Mouse (Mus musculus): ENCODE measurements around the gene Cep131. TPM values are rescaled to one million over a fixed set of nuclear protein-coding genes. Genes with fewer than 3 reads are reported as not detected.

Cep131 gene
- polyA plus RNA-seq, 1 experiment from 2014 or later = 15.3 TPM

- H3K4me3 ChIP-seq (ENCODE audit: low read length) = no peak overlapping the region
- no peak overlapping the region for H3K9ac ChIP-seq (ENCODE audit: low read length)
- WGBS = 80% methylated on average over 9 of the region's 9 CpGs
- no peak for ATAC-seq (ENCODE audit: low read depth)
- no peaks in the 10 kb centered on the region for H3K4me1 ChIP-seq (replicated peaks; ENCODE audit: control insufficient read depth, insufficient read depth, low read length)
- H3K27ac ChIP-seq (ENCODE audit: low read length) = no peak overlapping the region
- no peak overlapping the region for H3K4me2 ChIP-seq (ENCODE audit: low read depth, low read length)
- no peaks in the 10 kb centered on the region for H3K9me3 ChIP-seq (ENCODE audit: control insufficient read depth, low read length)
- peaks cover 29% of the 10 kb centered on the region for H3K36me3 ChIP-seq (ENCODE audit: control insufficient read depth, insufficient read depth, low read length)
- H3K27me3 ChIP-seq (ENCODE audit: control insufficient read depth, insufficient read depth, low read depth, low read length) = no peaks in the 10 kb centered on the region
Observed at GRCm38 (mm10) chr11:120072986-120073647, 13.5 kb downstream of the Cep131 start.

DNA sequence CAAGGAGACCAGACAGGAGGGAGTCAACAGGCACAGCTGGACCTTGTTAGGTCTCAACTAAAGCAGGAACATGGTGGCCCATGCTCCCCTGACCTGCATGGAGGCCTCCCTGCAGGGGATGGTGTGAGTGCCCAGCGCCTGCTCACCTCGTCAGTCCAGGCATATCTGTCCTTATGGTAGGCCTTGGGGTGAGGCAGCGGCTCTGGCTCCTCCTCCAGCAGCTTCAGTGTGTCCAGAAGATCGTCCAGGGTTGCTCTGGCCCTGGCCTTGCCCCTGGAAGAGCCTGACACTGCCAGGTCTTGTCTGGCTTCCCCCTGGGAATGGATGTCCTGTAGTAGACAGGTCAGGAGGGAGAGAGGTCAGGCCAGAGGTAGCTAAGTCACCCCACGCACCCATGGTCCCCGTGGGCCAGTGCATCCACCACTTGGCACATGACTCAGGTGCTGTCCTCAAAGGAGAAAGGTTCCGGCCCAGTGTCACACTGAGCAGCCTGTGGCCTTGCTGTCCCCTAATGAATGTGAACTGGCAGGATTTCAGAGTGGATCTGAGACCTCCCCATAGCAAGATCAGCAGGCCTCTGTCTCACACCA lies 14.8 kb downstream of the Cep131 start:
- Histone ChIP-seq H3K4me2 (ENCODE audit: low read depth, low read length) (no peak overlapping the region), H3K9ac (ENCODE audit: low read length) (no peak overlapping the region), H3K27ac (ENCODE audit: low read length) (no peak overlapping the region), H3K27me3 (ENCODE audit: control insufficient read depth, insufficient read depth, low read depth, low read length) (no peaks in the 10 kb centered on the region), H3K4me1 (replicated peaks; ENCODE audit: control insufficient read depth, insufficient read depth, low read length) (no peaks in the 10 kb centered on the region), H3K36me3 (ENCODE audit: control insufficient read depth, insufficient read depth, low read length) (peaks cover 28% of the 10 kb centered on the region), H3K4me3 (ENCODE audit: low read length) (no peak overlapping the region), H3K9me3 (ENCODE audit: control insufficient read depth, low read length) (no peaks in the 10 kb centered on the region)
- no peak for ATAC-seq (ENCODE audit: low read depth)
- WGBS = 73% methylated on average over 7 of the region's 7 CpGs

- H3K36me3 ChIP-seq (ENCODE audit: control insufficient read depth, insufficient read depth, low read length) = peaks cover 24% of the 10 kb centered on the region
- WGBS = 61% methylated on average over 12 of the region's 12 CpGs
- no peaks in the 10 kb centered on the region for H3K4me1 ChIP-seq (replicated peaks; ENCODE audit: control insufficient read depth, insufficient read depth, low read length)
- H3K9ac ChIP-seq (ENCODE audit: low read length) = no peak overlapping the region
- H3K27me3 ChIP-seq (ENCODE audit: control insufficient read depth, insufficient read depth, low read depth, low read length) = no peaks in the 10 kb centered on the region
- ATAC-seq (ENCODE audit: low read depth) = no peak
- H3K9me3 ChIP-seq (ENCODE audit: control insufficient read depth, low read length) = no peaks in the 10 kb centered on the region
- H3K4me3 ChIP-seq (ENCODE audit: low read length) = no peak overlapping the region
- H3K27ac ChIP-seq (ENCODE audit: low read length) = no peak overlapping the region
- H3K4me2 ChIP-seq (ENCODE audit: low read depth, low read length) = no peak overlapping the region
Observed at GRCm38 (mm10) chr11:120071065-120071464, 15.6 kb downstream of the Cep131 start.

DNA sequence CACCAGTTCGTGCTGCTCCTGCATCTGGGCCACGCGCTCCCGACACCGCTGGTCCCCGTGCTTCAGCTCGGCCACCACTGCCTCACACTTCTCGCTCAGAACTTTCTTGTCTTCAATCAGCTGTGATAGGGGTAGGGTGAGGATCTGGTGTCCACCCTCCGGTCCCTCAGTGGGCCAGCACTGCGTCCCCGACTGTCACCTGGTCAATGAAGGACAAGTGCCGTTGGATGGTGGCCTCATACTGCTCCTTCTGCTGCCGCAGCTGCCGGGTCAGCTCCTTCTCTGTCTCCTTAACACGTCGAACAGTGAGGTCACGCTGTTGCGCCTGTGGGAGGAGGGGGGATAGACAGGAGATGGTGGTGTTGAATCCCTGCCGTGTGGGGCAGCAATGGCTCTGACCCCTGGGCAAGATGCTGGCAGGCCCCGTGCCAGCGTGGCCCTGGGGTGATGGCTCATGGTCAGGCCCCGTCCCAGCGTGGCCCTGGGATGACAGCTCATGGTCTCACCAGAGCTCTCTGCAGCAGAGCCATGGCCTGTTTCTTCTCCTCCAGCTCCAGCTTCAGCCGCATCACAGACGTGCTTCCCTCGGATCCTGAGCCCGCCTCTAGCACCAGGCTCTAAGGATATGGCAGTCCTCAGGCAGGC lies 16.2 kb downstream of the Cep131 start:
- H3K27ac ChIP-seq (ENCODE audit: low read length) = no peak overlapping the region
- H3K9me3 ChIP-seq (ENCODE audit: control insufficient read depth, low read length) = no peaks in the 10 kb centered on the region
- H3K9ac ChIP-seq (ENCODE audit: low read length) = no peak overlapping the region
- no peaks in the 10 kb centered on the region for H3K27me3 ChIP-seq (ENCODE audit: control insufficient read depth, insufficient read depth, low read depth, low read length)
- WGBS = 83% methylated on average over 27 of the region's 27 CpGs
- ATAC-seq (ENCODE audit: low read depth) = no peak
- H3K36me3 ChIP-seq (ENCODE audit: control insufficient read depth, insufficient read depth, low read length) = peaks cover 24% of the 10 kb centered on the region
- no peak overlapping the region for H3K4me2 ChIP-seq (ENCODE audit: low read depth, low read length)
- no peak overlapping the region for H3K4me3 ChIP-seq (ENCODE audit: low read length)
- H3K4me1 ChIP-seq (replicated peaks; ENCODE audit: control insufficient read depth, insufficient read depth, low read length) = no peaks in the 10 kb centered on the region

DNA sequence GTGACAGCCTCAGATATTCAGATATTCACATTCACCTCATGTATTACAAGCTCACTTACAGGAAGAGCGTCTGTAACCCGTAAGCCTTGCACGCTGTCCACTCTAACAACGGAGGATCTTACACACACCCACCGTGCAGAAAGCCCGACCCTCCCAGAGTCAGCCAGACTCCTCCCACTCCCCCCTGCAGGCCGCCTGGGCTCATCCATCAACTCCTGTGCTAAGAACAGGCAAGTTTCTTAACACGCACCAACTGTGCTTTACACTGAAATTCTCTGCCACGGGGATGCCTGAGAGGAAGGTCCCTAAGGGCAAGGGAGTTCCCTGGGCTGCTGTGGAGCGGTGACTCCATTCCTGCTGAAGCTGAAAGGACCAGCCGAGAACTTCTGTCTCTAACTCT lies 17.4 kb downstream of the Cep131 start:
- 34% methylated on average over 11 of the region's 11 CpGs for WGBS
- ATAC-seq (ENCODE audit: low read depth) = no peak
- no peak overlapping the region for H3K9ac ChIP-seq (ENCODE audit: low read length)

DNA sequence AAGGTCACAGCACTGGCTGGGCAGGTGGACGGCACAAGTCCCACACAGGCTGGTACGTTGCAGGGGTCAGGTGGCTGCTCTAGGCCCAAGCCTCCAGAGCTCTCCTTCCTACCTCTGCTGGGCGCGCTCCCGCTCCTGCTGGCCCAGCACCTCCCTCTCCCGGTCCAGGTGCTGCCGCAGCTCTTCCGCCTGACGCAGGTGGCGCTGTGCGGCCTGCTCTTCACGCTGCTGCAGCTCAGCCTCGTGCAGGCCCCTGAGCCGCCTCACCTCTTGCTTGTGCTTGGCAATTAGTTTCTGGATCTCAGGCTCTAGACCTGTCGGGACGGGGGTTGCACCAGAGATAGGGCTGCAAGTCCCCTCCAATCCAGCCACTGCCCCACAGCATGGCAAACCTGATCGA lies 18.8 kb downstream of the Cep131 start:
- WGBS = 58% methylated on average over 17 of the region's 17 CpGs
- no peak for ATAC-seq (ENCODE audit: low read depth)
- H3K4me3 ChIP-seq (ENCODE audit: low read length) = no peak overlapping the region
- peaks cover 28% of the 10 kb centered on the region for H3K36me3 ChIP-seq (ENCODE audit: control insufficient read depth, insufficient read depth, low read length)
- H3K4me1 ChIP-seq (replicated peaks; ENCODE audit: control insufficient read depth, insufficient read depth, low read length) = no peaks in the 10 kb centered on the region
- H3K27me3 ChIP-seq (ENCODE audit: control insufficient read depth, insufficient read depth, low read depth, low read length) = no peaks in the 10 kb centered on the region
- no peak overlapping the region for H3K4me2 ChIP-seq (ENCODE audit: low read depth, low read length)
- no peak overlapping the region for H3K27ac ChIP-seq (ENCODE audit: low read length)
- H3K9me3 ChIP-seq (ENCODE audit: control insufficient read depth, low read length) = no peaks in the 10 kb centered on the region
- H3K9ac ChIP-seq (ENCODE audit: low read length) = no peak overlapping the region

More for the DNA sequence above, 17.4 kb downstream of the Cep131 start:
- H3K27me3 ChIP-seq (ENCODE audit: control insufficient read depth, insufficient read depth, low read depth, low read length) = no peaks in the 10 kb centered on the region
- no peak overlapping the region for H3K4me3 ChIP-seq (ENCODE audit: low read length)
- no peak overlapping the region for H3K4me2 ChIP-seq (ENCODE audit: low read depth, low read length)
- H3K9me3 ChIP-seq (ENCODE audit: control insufficient read depth, low read length) = no peaks in the 10 kb centered on the region
- H3K4me1 ChIP-seq (replicated peaks; ENCODE audit: control insufficient read depth, insufficient read depth, low read length) = no peaks in the 10 kb centered on the region
- no peak overlapping the region for H3K27ac ChIP-seq (ENCODE audit: low read length)
- H3K36me3 ChIP-seq (ENCODE audit: control insufficient read depth, insufficient read depth, low read length) = peaks cover 28% of the 10 kb centered on the region

GRCm38 (mm10) chr11:120065291-120065690 lies 21.3 kb downstream of the Cep131 start:
- Histone ChIP-seq H3K9me3 (ENCODE audit: control insufficient read depth, low read length) (no peaks in the 10 kb centered on the region), H3K4me1 (replicated peaks; ENCODE audit: control insufficient read depth, insufficient read depth, low read length) (no peaks in the 10 kb centered on the region), H3K4me2 (ENCODE audit: low read depth, low read length) (no peak overlapping the region), H3K36me3 (ENCODE audit: control insufficient read depth, insufficient read depth, low read length) (peaks cover 14% of the 10 kb centered on the region), H3K27ac (ENCODE audit: low read length) (no peak overlapping the region), H3K27me3 (ENCODE audit: control insufficient read depth, insufficient read depth, low read depth, low read length) (no peaks in the 10 kb centered on the region), H3K4me3 (ENCODE audit: low read length) (no peak overlapping the region), H3K9ac (ENCODE audit: low read length) (no peak overlapping the region)
- peak; percentile 57; the same call in 1 of the 2 replicates for ATAC-seq (ENCODE audit: low read depth)
- 26% methylated on average over 10 of the region's 10 CpGs for WGBS

DNA sequence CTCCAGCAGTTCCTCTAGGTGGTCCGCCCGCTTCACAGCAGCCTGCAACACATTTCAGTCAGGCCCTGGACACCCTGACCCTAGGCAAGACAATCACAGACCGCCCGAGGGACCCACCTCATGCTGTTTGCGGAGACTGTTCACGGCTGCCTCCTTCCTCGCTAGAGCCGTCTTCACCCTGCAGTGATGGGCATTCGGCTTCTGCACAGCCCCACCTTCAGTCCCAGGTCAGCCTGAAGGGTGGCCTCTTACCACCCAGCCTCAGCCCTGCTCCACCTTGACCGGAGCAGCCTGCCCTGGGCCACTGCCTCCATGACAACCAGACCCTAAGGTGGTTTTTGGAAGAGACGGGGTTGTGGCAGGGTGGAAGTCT lies 22.0 kb downstream of the Cep131 start:
- peaks cover 8% of the 10 kb centered on the region for H3K36me3 ChIP-seq (ENCODE audit: control insufficient read depth, insufficient read depth, low read length)
- no peaks in the 10 kb centered on the region for H3K27me3 ChIP-seq (ENCODE audit: control insufficient read depth, insufficient read depth, low read depth, low read length)
- H3K4me1 ChIP-seq (replicated peaks; ENCODE audit: control insufficient read depth, insufficient read depth, low read length) = no peaks in the 10 kb centered on the region
- H3K9ac ChIP-seq (ENCODE audit: low read length) = no peak overlapping the region
- H3K27ac ChIP-seq (ENCODE audit: low read length) = no peak overlapping the region
- 90% methylated on average over 11 of the region's 11 CpGs for WGBS
- H3K9me3 ChIP-seq (ENCODE audit: control insufficient read depth, low read length) = no peaks in the 10 kb centered on the region
- no peak for ATAC-seq (ENCODE audit: low read depth)
- no peak overlapping the region for H3K4me3 ChIP-seq (ENCODE audit: low read length)
- no peak overlapping the region for H3K4me2 ChIP-seq (ENCODE audit: low read depth, low read length)

GRCm38 (mm10) chr11:120064006-120064667 lies 22.5 kb downstream of the Cep131 start:
- no peaks in the 10 kb centered on the region for H3K4me1 ChIP-seq (replicated peaks; ENCODE audit: control insufficient read depth, insufficient read depth, low read length)
- no peaks in the 10 kb centered on the region for H3K9me3 ChIP-seq (ENCODE audit: control insufficient read depth, low read length)
- no peak overlapping the region for H3K9ac ChIP-seq (ENCODE audit: low read length)
- H3K4me3 ChIP-seq (ENCODE audit: low read length) = no peak overlapping the region
- no peak overlapping the region for H3K4me2 ChIP-seq (ENCODE audit: low read depth, low read length)
- no peak overlapping the region for H3K27ac ChIP-seq (ENCODE audit: low read length)
- 85% methylated on average over 13 of the region's 13 CpGs for WGBS
- peaks cover 8% of the 10 kb centered on the region for H3K36me3 ChIP-seq (ENCODE audit: control insufficient read depth, insufficient read depth, low read length)
- ATAC-seq (ENCODE audit: low read depth) = no peak
- H3K27me3 ChIP-seq (ENCODE audit: control insufficient read depth, insufficient read depth, low read depth, low read length) = no peaks in the 10 kb centered on the region

Data from lung, embryonic 16.5 days (tissue).